Mouse (Mus musculus) activated CD4-positive, CD25-positive, alpha-beta regulatory T cell, adult 4 months (primary cell): Measurements from ENCODE around the gene Ppm1n. TPM values are rescaled to one million over a fixed set of nuclear protein-coding genes. Genes with fewer than 3 reads are reported as not detected.

Experiments
- ATAC-seq: one replicate; pipeline ENCODE4 v1.8.0; 2017
- polyA plus RNA-seq, 2 experiments: library from polyadenylated mRNA; unstranded; fragments of 100-300 nt; shearing (Covaris generic); gene quantifications; one replicate each; pipeline ENCODE4 v1.2.1; 2017

Gene Ppm1n
- polyA plus RNA-seq, 2 experiments from 2014 or later: 1.1 to 1.2 TPM

GRCm38 (mm10) chr7:19307739-19308453, 28.0 kb upstream of the Ppm1n start:
- ATAC-seq: peak; percentile 17

DNA sequence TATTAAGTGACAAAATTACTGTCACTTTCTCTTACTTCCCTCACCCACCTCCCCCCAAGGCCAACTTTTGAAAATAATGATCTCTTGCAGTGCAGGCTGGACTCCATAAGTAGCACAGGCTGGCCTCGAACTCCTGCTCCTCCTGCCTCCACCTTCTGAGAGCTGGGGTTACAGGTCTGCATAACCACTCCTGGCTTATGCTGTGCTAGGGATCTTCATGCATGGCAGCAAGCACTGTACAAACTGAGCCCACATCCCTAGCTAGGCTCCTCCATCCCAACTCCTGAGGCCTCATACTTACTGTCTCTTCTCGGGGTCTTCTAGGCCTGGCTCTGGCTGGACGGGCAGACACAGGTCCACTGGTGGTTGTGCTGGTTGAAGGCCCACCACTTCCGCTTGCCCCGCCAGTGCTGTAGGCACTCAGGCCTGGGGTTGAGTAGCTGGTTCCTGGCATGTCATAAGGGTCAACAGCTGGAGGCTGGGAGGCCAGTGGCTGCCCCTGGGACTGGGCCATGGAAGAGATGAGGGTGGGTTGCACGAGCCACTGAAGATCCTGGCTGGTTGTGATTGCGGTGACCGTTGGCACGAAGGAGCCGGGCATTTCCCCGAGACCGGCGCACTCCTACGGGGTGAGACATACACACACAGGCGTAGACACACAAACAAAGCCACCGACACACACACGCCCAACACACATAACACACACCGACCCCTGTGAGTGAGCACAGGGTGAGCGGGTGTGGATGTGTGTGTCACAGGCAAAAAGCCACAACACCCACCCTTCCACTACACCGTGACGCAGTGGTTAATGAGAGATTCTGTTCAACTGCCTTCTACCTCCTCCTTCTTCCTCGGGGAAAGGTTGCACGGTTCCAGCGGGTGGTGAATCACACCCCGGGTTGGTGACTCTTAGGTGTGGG, 27.2 kb upstream of the Ppm1n start:
- no peak for ATAC-seq

GRCm38 (mm10) chr7:19305796-19306765, 26.2 kb upstream of the Ppm1n start:
- no peak for ATAC-seq

DNA sequence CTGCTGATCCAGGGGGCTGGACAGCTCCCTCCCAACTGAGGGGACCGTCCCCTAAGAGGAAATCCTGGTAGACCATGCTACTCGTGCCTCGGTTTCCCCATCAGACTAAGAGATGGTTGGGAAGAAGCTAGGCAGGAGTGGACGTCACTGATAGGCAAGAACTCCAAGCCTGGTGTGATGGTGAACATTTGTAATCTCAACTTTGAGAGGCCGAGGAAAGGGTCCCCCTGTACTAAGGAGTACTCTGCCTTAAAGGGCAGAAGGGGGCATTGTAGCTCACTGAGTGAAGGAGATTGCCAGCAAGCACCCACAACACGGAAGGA, 25.5 kb upstream of the Ppm1n start:
- ATAC-seq: no peak

- no peak for ATAC-seq
Observed at GRCm38 (mm10) chr7:19304501-19305412, 24.9 kb upstream of the Ppm1n start.

- peak; percentile 26 for ATAC-seq
Observed at GRCm38 (mm10) chr7:19303770-19304169, 23.9 kb upstream of the Ppm1n start.

DNA sequence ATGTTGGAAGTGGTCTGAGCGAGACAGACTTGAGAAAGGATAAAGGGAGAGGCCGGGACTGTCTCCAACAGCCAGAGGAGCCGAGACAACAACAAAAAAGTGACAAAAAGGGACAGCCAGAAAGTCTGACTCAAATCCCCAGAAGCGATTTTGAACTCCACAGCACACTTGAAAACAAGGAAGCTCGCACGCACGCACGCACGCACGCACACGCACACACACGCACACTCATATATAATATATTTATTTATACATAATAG, 23.1 kb upstream of the Ppm1n start:
- ATAC-seq: no peak

DNA sequence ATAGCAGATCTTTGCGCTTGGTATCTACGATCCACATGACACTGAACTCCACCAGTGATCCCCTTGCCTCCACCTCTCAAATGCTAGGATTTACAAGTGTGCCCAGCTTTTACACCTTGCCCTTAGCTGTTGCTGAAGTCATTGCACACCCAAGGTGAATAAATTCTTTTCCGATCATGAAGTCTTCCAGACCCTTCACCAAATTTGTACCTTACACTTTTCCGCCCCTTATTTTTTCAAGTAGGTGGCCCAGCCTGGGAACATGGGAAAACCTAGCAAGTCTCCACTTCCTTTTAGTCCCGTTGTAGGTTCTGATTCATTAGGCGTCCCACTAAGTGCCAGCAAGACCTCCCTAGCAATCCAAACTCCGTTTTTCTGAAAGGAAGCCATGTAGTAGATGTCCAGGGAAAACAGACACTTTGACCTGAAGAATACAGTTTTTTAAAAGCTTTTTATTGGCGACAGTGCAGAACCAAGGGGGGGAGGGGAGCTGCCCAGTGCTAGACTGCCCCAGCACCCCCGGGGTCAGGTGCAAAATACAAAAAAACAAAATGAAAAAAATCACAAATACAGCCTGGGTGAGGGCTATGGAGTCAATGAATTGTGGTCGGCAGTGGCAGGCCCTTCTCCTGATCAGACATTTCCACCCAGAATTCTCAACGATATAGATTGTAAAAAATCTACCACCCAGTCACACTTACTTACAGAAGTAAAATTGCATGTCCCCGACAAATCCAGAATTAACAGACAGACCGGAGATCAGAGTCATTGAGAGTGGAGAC, 22.6 kb upstream of the Ppm1n start:
- no peak for ATAC-seq

- ATAC-seq: no peak
Observed at GRCm38 (mm10) chr7:19301461-19302263, 21.8 kb upstream of the Ppm1n start.

DNA sequence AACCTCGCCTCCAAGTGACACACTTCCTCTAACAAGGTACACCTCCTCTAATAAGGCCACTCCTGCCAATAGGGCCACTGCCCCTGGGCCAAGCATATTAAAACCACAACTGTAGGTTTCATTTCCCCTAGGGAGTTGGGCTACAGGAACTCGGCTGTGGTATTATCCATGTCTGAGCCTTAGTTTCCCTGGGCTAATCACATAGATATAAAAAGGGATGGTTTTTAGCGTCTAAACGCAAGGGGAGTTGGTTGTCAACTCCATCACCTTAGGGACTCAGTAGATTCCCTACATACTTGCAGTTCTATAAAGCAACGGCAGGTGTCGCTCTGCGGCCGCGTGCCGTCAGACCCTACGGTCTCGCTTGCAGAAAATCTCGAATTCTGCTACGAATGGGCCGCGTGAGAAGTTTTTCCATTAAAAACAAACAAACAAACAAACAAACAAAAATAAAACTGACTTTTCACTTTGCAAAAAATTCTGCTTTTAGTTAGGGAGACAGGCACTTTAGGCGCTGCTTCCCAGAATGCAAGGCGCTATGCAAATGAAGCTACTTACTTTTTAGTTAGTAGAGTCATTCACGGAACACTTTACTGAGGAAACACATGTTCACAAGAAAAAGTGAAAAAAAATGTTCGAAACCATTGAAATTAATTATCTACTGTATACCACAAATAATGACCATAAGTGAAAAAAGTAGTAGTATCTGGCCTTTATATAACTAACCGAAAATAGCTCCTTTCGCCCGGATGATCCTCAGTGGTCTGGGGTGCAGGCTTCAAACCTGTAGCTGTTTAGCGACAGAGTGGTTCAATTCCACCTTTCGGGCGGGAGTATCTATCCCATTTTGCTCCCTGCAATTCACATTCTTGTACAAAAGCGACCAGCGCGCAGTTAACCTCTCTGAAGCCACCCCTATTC, 20.9 kb upstream of the Ppm1n start:
- ATAC-seq: peak; percentile 59

DNA sequence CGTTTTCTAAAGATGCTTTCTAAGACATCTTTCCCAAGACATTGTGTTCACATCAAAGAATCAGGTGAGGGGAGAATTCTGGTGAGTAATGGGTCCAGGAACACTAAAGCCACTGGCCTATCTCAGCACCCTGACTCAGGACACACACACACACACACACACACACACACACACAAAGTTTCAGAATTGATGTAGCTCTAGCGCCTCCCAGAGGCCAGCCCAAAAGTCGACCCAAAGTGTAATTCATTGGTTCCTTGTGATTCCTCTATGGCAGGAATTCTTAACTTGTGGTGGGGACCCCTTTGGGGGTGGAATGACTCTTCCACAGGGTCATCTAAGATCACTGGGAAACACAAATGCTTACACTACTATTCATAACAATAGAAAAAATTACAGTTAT, 19.3 kb upstream of the Ppm1n start:
- ATAC-seq: no peak

GRCm38 (mm10) chr7:19297794-19298193, 17.9 kb upstream of the Ppm1n start:
- ATAC-seq: no peak

- no peak for ATAC-seq
Observed at GRCm38 (mm10) chr7:19297034-19297433, 17.2 kb upstream of the Ppm1n start.

- ATAC-seq: peak; percentile 84
Observed at GRCm38 (mm10) chr7:19295503-19296185, 15.8 kb upstream of the Ppm1n start.

DNA sequence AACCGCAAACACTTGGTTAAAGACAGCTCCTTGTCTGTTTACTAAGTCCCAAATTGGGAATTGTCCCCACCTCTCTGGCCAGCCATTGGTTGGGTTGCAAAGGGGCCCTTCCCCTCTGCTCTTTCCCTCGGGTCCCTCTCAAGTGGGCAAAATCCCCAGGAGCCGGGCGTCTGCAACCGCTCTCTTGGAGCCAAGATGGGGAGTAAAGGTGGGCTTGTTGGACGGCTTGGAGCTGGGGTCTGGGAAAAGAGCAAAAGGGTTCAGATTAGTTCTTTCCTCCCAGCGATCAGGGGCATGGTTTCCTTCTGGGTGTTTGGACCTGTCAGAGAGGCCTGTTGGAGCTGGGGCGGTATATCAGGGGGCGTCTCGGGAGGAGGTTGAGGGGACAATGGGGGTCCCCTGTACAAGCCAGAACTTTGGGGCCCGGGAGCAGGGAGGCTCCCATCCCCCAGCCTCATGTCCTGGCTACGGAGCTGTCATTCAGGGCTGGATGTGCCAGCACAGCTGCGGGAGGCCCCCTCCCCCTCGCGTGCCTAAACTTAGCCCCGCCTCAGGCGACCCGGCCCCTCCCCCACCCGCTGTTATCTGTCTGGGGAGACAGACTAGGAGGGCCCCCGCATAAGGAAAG, 11.2 kb upstream of the Ppm1n start:
- no peak for ATAC-seq

DNA sequence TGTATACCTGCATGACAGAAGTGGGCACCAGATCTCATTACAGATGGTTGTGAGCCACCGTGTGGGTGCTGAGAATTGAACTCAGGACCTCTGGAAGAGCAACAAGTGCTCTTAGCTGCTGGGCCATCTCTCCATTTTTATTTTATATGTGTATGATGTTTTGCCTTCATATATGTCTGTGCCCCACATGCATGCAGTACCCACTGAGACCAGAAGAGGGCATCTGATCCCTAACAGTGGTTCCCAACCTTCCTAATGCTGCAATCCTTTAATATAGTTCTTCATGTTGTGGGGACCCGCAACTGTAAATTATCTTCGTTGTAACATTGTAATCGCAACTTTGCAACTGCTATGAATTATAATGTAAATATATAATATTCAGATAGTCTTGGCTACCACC, 4.9 kb upstream of the Ppm1n start:
- peak; percentile 31 for ATAC-seq

DNA sequence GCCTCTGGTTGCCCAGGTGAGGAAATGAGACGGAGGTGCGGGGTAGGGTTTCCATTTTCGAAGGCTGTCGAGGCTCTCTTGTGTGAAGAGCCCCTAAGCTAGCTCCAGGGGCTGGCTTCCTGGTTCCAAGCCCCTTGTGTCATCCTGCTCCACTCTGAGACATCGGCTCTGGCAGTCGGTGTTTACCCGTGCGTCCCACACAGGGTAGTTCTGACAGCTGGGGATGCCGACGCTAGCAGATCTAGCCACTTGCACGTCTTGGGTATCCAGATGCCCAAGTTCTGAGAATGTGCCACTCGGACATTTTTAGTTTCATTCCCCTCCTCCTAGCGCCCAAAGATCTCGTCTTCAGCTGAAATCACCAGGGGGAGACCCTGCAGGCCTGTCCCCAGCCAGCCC, 3.5 kb upstream of the Ppm1n start:
- no peak for ATAC-seq

DNA sequence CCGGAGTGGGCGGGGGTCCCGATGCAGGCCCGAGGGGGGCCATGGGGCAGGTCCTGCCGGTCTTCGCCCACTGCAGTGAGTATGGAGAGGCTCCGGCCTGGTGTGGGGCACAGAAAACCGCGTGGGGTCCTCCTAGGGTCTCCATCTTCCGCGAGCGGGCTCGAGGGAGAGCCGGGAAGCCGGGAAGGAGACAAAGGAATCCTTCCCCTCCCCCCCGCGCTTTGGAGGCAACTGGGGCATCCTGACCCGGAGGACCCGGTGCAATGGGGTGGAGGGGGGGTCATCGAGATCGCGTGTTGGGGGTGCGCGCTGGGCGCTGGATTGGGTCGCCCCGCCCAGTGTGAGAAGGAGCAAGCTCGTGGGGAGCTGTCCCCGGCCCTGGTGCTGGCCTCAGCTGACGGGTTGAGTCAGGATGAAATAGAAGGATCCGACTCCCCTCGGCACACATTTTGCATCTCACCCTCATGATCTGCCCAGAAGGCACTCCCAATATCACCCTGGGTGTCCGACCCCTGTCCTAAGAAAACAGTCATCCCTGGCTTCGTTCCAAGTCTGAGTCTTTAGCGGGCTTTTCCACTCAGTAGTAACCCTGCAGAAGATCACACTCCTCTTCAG, 3.0 kb upstream of the Ppm1n start:
- ATAC-seq: no peak
